Mouse (Mus musculus): ENCODE measurements at regions not wholly inside any gene's neighbourhood (a gene's known extent, or its start where the extent isn't known, plus 50 kb on each side); places are given as distances from the start of the nearest gene placed in this dataset.

- DNase-seq (ENCODE audit: low spot score, missing footprints) (no peak), ATAC-seq (ENCODE audit: low FRiP score) (no peak)
- Histone ChIP-seq H3K27me3 (ENCODE audit: control insufficient read depth, insufficient read depth, low read length) (no peaks in the 10 kb centered on the region), H3K4me2 (no peak overlapping the region), H3K4me3 (ENCODE audit: low read depth, low read length) (no peak overlapping the region), H3K4me1 (ENCODE audit: control insufficient read depth, insufficient read depth, low read length) (peaks cover 5% of the 10 kb centered on the region), H3K9ac (ENCODE audit: low read length) (no peak overlapping the region), H3K36me3 (ENCODE audit: control insufficient read depth, insufficient read depth, low read length) (no peaks in the 10 kb centered on the region), H3K27ac (ENCODE audit: low read depth, low read length) (no peak overlapping the region), H3K9me3 (ENCODE audit: control insufficient read depth, low read length) (no peaks in the 10 kb centered on the region)
- 71% methylated on average over 3 of the region's 3 CpGs for whole genome bisulfite sequencing
Observed at GRCm38 (mm10) chr11:28681311-28681710, 97.2 kb upstream of the Ccdc85a start.

DNA sequence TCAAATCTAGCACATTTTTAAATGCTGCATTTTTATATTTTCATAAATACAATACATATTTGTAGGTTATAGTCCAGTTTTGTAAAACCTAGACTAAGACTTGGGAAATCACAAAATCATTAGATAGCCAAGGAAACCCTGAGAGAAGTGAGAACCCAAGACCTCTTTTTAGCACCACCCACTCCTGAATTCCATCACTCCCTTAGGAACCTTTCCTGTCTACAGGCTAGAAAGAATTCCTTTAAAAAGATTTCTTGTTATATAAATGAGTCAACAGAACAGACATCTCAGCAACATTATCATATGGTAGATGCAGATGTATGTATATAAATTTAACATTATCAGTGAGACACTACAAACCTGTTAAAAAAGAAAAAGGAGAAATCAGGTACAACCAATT is 86.6 kb upstream of the Ccdc85a start:
- H3K27me3 ChIP-seq (ENCODE audit: control insufficient read depth, insufficient read depth, low read length): no peaks in the 10 kb centered on the region
- no peak overlapping the region for H3K4me3 ChIP-seq (ENCODE audit: low read depth, low read length)
- no peaks in the 10 kb centered on the region for H3K9me3 ChIP-seq (ENCODE audit: control insufficient read depth, low read length)
- H3K4me2 ChIP-seq: no peak overlapping the region
- H3K9ac ChIP-seq (ENCODE audit: low read length): no peak overlapping the region
- H3K4me1 ChIP-seq (ENCODE audit: control insufficient read depth, insufficient read depth, low read length): no peaks in the 10 kb centered on the region
- DNase-seq (ENCODE audit: low spot score, missing footprints) (no peak), ATAC-seq (ENCODE audit: low FRiP score) (no peak)
- H3K27ac ChIP-seq (ENCODE audit: low read depth, low read length): no peak overlapping the region
- no peaks in the 10 kb centered on the region for H3K36me3 ChIP-seq (ENCODE audit: control insufficient read depth, insufficient read depth, low read length)

GRCm38 (mm10) chr11:28669359-28669758 is 85.2 kb upstream of the Ccdc85a start:
- no peak overlapping the region for H3K4me3 ChIP-seq (ENCODE audit: low read depth, low read length)
- DNase-seq (ENCODE audit: low spot score, missing footprints): no peak
- no peaks in the 10 kb centered on the region for H3K9me3 ChIP-seq (ENCODE audit: control insufficient read depth, low read length)
- no peak overlapping the region for H3K27ac ChIP-seq (ENCODE audit: low read depth, low read length)
- no peak for ATAC-seq (ENCODE audit: low FRiP score)
- H3K27me3 ChIP-seq (ENCODE audit: control insufficient read depth, insufficient read depth, low read length): no peaks in the 10 kb centered on the region
- WGBS: 93% methylated on average over 4 of the region's 4 CpGs
- H3K36me3 ChIP-seq (ENCODE audit: control insufficient read depth, insufficient read depth, low read length): no peaks in the 10 kb centered on the region
- no peak overlapping the region for H3K4me2 ChIP-seq
- no peak overlapping the region for H3K9ac ChIP-seq (ENCODE audit: low read length)
- H3K4me1 ChIP-seq (ENCODE audit: control insufficient read depth, insufficient read depth, low read length): no peaks in the 10 kb centered on the region

DNA sequence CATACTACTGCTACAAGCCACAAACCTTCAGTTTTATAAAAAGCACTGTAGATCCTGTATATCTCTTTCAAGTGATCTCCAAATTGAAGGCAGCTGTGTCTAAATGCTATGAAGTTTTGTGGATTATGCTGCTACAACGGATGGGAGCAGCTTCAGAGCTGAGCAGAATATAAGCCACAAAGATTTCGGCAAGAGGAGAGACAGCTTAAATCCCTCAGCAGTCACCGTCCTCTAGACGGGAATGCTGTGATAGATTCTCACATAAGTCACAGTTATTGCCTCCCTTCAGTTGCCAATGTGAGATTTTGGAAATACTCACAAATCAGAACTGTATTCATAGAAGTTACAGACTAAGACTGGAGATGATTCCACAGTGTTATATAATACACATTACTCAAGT is 76.3 kb upstream of the Ccdc85a start:
- Histone ChIP-seq H3K4me1 (ENCODE audit: control insufficient read depth, insufficient read depth, low read length) (no peaks in the 10 kb centered on the region), H3K4me3 (ENCODE audit: low read depth, low read length) (no peak overlapping the region), H3K9ac (ENCODE audit: low read length) (no peak overlapping the region), H3K36me3 (ENCODE audit: control insufficient read depth, insufficient read depth, low read length) (no peaks in the 10 kb centered on the region), H3K27ac (ENCODE audit: low read depth, low read length) (no peak overlapping the region), H3K27me3 (ENCODE audit: control insufficient read depth, insufficient read depth, low read length) (no peaks in the 10 kb centered on the region), H3K9me3 (ENCODE audit: control insufficient read depth, low read length) (no peaks in the 10 kb centered on the region), H3K4me2 (no peak overlapping the region)
- no peak for ATAC-seq (ENCODE audit: low FRiP score)
- no peak for DNase-seq (ENCODE audit: low spot score, missing footprints)
- 74% methylated on average over 4 of the region's 4 CpGs for WGBS

DNA sequence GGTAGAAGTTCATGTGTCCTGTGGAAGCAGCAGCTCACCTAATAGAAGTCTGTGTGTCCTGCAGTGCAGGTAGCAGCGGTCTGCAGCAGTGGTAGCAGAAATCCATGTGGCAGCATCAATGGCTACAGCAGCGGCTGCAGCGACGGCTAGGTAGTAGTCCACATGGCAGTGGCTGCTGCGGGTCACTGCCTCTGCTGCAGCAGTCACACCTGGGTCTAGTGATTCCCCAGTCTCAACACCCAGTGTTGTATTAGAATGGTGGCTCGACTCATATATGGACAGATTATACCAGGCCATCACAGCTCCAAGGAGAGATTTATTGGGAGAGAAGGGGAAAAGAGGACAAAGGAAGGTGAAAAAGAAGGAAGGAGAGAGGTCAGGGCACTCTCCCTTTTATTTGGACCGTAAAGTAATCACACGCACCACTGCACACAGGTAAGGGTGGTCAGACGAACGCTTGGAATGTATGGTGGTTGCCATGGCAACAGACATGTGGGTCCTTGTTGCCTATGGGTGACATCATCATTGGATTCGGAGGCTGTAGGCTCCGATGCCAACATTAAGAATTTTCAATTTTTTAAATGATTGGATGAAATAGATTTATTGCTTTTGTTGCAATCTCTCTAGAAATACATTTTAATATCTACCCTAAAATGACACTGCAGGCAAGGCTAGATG is 71.2 kb upstream of the Ccdc85a start:
- Histone ChIP-seq H3K4me1 (ENCODE audit: control insufficient read depth, insufficient read depth, low read length) (no peaks in the 10 kb centered on the region), H3K4me2 (no peak overlapping the region), H3K36me3 (ENCODE audit: control insufficient read depth, insufficient read depth, low read length) (no peaks in the 10 kb centered on the region), H3K27ac (ENCODE audit: low read depth, low read length) (no peak overlapping the region), H3K9me3 (ENCODE audit: control insufficient read depth, low read length) (no peaks in the 10 kb centered on the region), H3K27me3 (ENCODE audit: control insufficient read depth, insufficient read depth, low read length) (no peaks in the 10 kb centered on the region), H3K4me3 (ENCODE audit: low read depth, low read length) (no peak overlapping the region), H3K9ac (ENCODE audit: low read length) (no peak overlapping the region)
- 90% methylated on average over 12 of the region's 12 CpGs for WGBS
- ATAC-seq (ENCODE audit: low FRiP score) (no peak), DNase-seq (ENCODE audit: low spot score, missing footprints) (no peak)

DNA sequence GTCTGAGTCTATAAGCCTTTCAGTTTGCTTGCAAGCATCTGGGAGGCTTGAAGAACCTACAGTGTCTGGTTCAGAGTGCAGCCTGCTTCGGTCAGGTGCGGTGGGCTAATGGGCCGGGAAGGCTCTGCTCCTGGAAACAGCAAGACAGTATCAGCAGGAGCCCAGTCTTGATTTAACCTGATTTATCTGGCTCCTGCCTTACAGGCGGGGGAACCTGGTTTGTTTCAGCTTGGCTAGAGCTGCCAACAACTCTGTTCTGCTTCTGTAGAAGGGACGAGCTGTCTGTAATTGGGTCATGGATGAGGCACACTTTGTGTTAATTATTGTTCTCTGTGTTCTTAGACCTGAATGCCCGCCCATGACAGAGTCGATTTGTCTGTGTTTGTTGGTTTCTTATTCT is 65.3 kb upstream of the Ccdc85a start:
- Histone ChIP-seq H3K9ac (ENCODE audit: low read length) (no peak overlapping the region), H3K4me1 (ENCODE audit: control insufficient read depth, insufficient read depth, low read length) (no peaks in the 10 kb centered on the region), H3K9me3 (ENCODE audit: control insufficient read depth, low read length) (no peaks in the 10 kb centered on the region), H3K4me2 (no peak overlapping the region), H3K27me3 (ENCODE audit: control insufficient read depth, insufficient read depth, low read length) (no peaks in the 10 kb centered on the region), H3K27ac (ENCODE audit: low read depth, low read length) (no peak overlapping the region), H3K36me3 (ENCODE audit: control insufficient read depth, insufficient read depth, low read length) (no peaks in the 10 kb centered on the region), H3K4me3 (ENCODE audit: low read depth, low read length) (no peak overlapping the region)
- WGBS: 91% methylated on average over 7 of the region's 7 CpGs
- no peak for ATAC-seq (ENCODE audit: low FRiP score)
- no peak for DNase-seq (ENCODE audit: low spot score, missing footprints)

GRCm38 (mm10) chr11:28648916-28649315 is 64.8 kb upstream of the Ccdc85a start:
- H3K9ac ChIP-seq (ENCODE audit: low read length): no peak overlapping the region
- H3K4me2 ChIP-seq: no peak overlapping the region
- no peak for ATAC-seq (ENCODE audit: low FRiP score)
- H3K27me3 ChIP-seq (ENCODE audit: control insufficient read depth, insufficient read depth, low read length): no peaks in the 10 kb centered on the region
- no peaks in the 10 kb centered on the region for H3K9me3 ChIP-seq (ENCODE audit: control insufficient read depth, low read length)
- H3K36me3 ChIP-seq (ENCODE audit: control insufficient read depth, insufficient read depth, low read length): no peaks in the 10 kb centered on the region
- WGBS: 51% methylated on average over 3 of the region's 3 CpGs
- H3K4me1 ChIP-seq (ENCODE audit: control insufficient read depth, insufficient read depth, low read length): no peaks in the 10 kb centered on the region
- no peak for DNase-seq (ENCODE audit: low spot score, missing footprints)
- no peak overlapping the region for H3K27ac ChIP-seq (ENCODE audit: low read depth, low read length)
- H3K4me3 ChIP-seq (ENCODE audit: low read depth, low read length): no peak overlapping the region

DNA sequence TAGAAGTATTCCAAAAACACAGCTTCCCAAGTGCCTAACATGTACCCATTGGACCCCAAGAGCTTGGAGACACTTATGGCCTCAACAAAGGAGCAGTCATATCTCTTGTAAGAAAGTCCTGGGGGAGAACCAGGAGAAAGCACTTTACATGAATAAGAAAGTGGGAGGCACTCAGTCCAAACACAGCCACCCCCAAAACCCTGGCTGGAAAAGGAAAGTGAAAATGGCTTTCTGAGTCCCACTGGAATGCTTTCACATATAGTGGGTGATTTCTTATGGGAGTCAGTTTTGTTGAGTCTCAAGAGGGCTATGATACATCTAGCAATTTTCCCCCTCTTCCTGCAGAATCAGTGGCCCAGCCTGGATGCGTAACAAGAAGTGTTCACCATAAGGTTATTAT is 55.0 kb upstream of the Ccdc85a start:
- no peak overlapping the region for H3K9ac ChIP-seq (ENCODE audit: low read length)
- no peaks in the 10 kb centered on the region for H3K27me3 ChIP-seq (ENCODE audit: control insufficient read depth, insufficient read depth, low read length)
- H3K4me2 ChIP-seq: no peak overlapping the region
- no peaks in the 10 kb centered on the region for H3K9me3 ChIP-seq (ENCODE audit: control insufficient read depth, low read length)
- 94% methylated on average over 1 of the region's 1 CpGs for WGBS
- H3K36me3 ChIP-seq (ENCODE audit: control insufficient read depth, insufficient read depth, low read length): no peaks in the 10 kb centered on the region
- H3K4me3 ChIP-seq (ENCODE audit: low read depth, low read length): no peak overlapping the region
- H3K27ac ChIP-seq (ENCODE audit: low read depth, low read length): no peak overlapping the region
- ATAC-seq (ENCODE audit: low FRiP score) (no peak), DNase-seq (ENCODE audit: low spot score, missing footprints) (no peak)
- H3K4me1 ChIP-seq (ENCODE audit: control insufficient read depth, insufficient read depth, low read length): no peaks in the 10 kb centered on the region

GRCm38 (mm10) chr11:28636752-28637151 is 52.6 kb upstream of the Ccdc85a start:
- ATAC-seq (ENCODE audit: low FRiP score) (no peak), DNase-seq (ENCODE audit: low spot score, missing footprints) (no peak)
- no peaks in the 10 kb centered on the region for H3K9me3 ChIP-seq (ENCODE audit: control insufficient read depth, low read length)
- no peak overlapping the region for H3K9ac ChIP-seq (ENCODE audit: low read length)
- H3K27ac ChIP-seq (ENCODE audit: low read depth, low read length): no peak overlapping the region
- H3K4me2 ChIP-seq: no peak overlapping the region
- WGBS: 69% methylated on average over 3 of the region's 3 CpGs
- H3K4me3 ChIP-seq (ENCODE audit: low read depth, low read length): no peak overlapping the region
- H3K36me3 ChIP-seq (ENCODE audit: control insufficient read depth, insufficient read depth, low read length): no peaks in the 10 kb centered on the region
- no peaks in the 10 kb centered on the region for H3K27me3 ChIP-seq (ENCODE audit: control insufficient read depth, insufficient read depth, low read length)
- no peaks in the 10 kb centered on the region for H3K4me1 ChIP-seq (ENCODE audit: control insufficient read depth, insufficient read depth, low read length)

Data from midbrain, embryonic 11.5 days (tissue).